Mouse (Mus musculus): Measurements from ENCODE around the gene Otub2.

- TF ChIP-seq POLR2A (IDR thresholded peaks at IDR 0.05; ENCODE audit: insufficient read depth, low read depth, low read length) (no peak), CTCF (IDR thresholded peaks at IDR 0.05) (no peak), EP300 (IDR thresholded peaks at IDR 0.05; ENCODE audit: insufficient read depth, low read depth, low read length) (no peak)
These were observed 19.7 kb downstream of the Otub2 start for GRCm38 (mm10) chr12:103408144-103408543.

Measured in heart, adult 2 months (tissue).